ENCODE assay signal across 23 mouse cellular contexts in the genomic region with DNA sequence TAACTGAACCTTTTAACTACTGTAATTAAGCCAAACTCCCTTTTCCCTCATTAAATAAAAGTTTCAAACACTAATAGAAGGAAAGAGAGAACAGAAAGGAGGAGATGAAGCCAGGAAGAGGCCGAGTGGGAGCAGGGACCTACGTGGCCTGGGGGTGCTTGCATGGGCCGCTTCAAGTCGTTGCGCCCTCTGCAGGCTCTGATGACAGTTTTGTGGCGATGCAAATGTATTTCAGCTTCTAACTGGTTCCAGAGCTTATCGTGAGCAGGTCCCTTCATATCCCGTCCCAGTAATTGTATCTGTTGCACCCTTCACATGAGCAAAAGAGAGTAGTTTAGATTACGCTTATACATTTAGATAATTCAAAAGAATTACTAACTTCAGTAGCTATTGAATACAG. TPM values are rescaled to one million over a fixed set of nuclear protein-coding genes. Genes with fewer than 3 reads are reported as not detected.
DNase-seq lines count a peak whose midpoint lies in the region; ATAC-seq and TF ChIP-seq lines count a peak whose summit lies in the region.
"Had no signal": no experiment of that assay in that cellular context is flagged by ENCODE, and none has a peak within 500 bp of the region (broad histone marks: within the 10 kb centered on the region; RNA-seq: fewer than 3 reads in every experiment).

No protein-coding gene starts in this region.

- no peak overlapping the region for H3K4me3 ChIP-seq in midbrain, embryonic 14.5 days (replicated peaks; ENCODE audit: low read depth, low read length)
- H3K4me3 ChIP-seq in midbrain, embryonic 16.5 days (ENCODE audit: low read depth, low read length), result no peak overlapping the region
- no peak overlapping the region for H3K4me3 ChIP-seq in MEL (ENCODE audit: control insufficient read depth in 1 of 2, insufficient read depth in 1 of 2, low read depth in 2 of 2, low read length in 2 of 2)
- H3K4me3 ChIP-seq: erythroblast, embryonic 14.5 days; forebrain, embryonic 15.5 days; gastrocnemius, adult 2 months; neural tube, embryonic 13.5 days had no signal

- 70% methylated on average over 9 of the region's 9 CpGs for WGBS in midbrain, embryonic 14.5 days
- whole genome bisulfite sequencing in midbrain, embryonic 16.5 days, result 80% methylated on average over 9 of the region's 9 CpGs

- no peaks in the 10 kb centered on the region for H3K79me2 ChIP-seq in MEL (ENCODE audit: control insufficient read depth, insufficient read depth, low read length, poor library complexity)

- TF ChIP-seq POLR2A in MEL (IDR thresholded peaks at IDR 0.05; ENCODE audit: control insufficient read depth in 1 of 2, insufficient read depth in 1 of 2, low read depth in 1 of 2, low read length in 2 of 2, poor library complexity in 1 of 2), result no peak

- peak in 2 of 3 experiments; percentile 21 to 41; a peak in 4 of 6 replicates for TF ChIP-seq CTCF in MEL (IDR thresholded peaks at IDR 0.05 in 2 of 3, conservative IDR thresholded peaks at IDR 0.05 in 1 of 3; ENCODE audit: control insufficient read depth in 1 of 3, insufficient read depth in 1 of 3, low read depth in 2 of 3, low read length in 3 of 3, poor library complexity in 1 of 3, severe bottlenecking in 1 of 3)

- TF ChIP-seq RAD21 in MEL (IDR thresholded peaks at IDR 0.05; ENCODE audit: low read depth, low read length), result no peak; the same call in 1 of the 2 replicates

- H3K9ac ChIP-seq in midbrain, embryonic 14.5 days (replicated peaks; ENCODE audit: low read length), result no peak overlapping the region
- H3K9ac ChIP-seq in midbrain, embryonic 16.5 days (ENCODE audit: low read depth, low read length), result no peak overlapping the region
- H3K9ac ChIP-seq in MEL (ENCODE audit: control insufficient read depth, low read depth, low read length, poor library complexity, severe bottlenecking), result no peak overlapping the region
- H3K9ac ChIP-seq: forebrain, embryonic 15.5 days; neural tube, embryonic 13.5 days had no signal

- DNase-seq in kidney, postnatal 10 days, result peak; percentile 24
- no peak for DNase-seq in kidney, postnatal 14 days
- peak; percentile 11 for DNase-seq in midbrain, embryonic 14.5 days
- no peak for DNase-seq in MEL (ENCODE audit: low read depth, low spot score)
- DNase-seq in embryo, embryonic 11 days, result peak; percentile 18
- no peak for DNase-seq in T-cell, adult 2 months (ENCODE audit: low spot score)
- DNase-seq in cerebellum, adult 9-11 months, result no peak
- DNase-seq: cerebellum, adult 11-12 months; gastrocnemius, adult 2 months; heart, adult 18-20 months; heart, postnatal 10 days had no signal

- TF ChIP-seq EP300 in MEL (IDR thresholded peaks at IDR 0.05; ENCODE audit: low read depth in 1 of 2, low read length in 2 of 2), result no peak

- H3K27ac ChIP-seq in midbrain, embryonic 14.5 days (replicated peaks; ENCODE audit: low read depth, low read length), result no peak overlapping the region
- no peak overlapping the region for H3K27ac ChIP-seq in midbrain, embryonic 16.5 days (ENCODE audit: low read length)
- no peak overlapping the region for H3K27ac ChIP-seq in MEL (ENCODE audit: control insufficient read depth, low read depth, low read length)
- H3K27ac ChIP-seq: forebrain, embryonic 15.5 days; gastrocnemius, adult 2 months; neural tube, embryonic 13.5 days had no signal

- no peaks in the 10 kb centered on the region for H3K9me3 ChIP-seq in midbrain, embryonic 14.5 days (ENCODE audit: control insufficient read depth, low read length)
- no peaks in the 10 kb centered on the region for H3K9me3 ChIP-seq in midbrain, embryonic 16.5 days (replicated peaks; ENCODE audit: control insufficient read depth, low read length, poor library complexity, severe bottlenecking)
- H3K9me3 ChIP-seq in MEL (replicated peaks; ENCODE audit: insufficient read depth, low read length), result no peaks in the 10 kb centered on the region
- H3K9me3 ChIP-seq: forebrain, embryonic 15.5 days; neural tube, embryonic 13.5 days had no signal

- peaks cover 43% of the 10 kb centered on the region for H3K36me3 ChIP-seq in midbrain, embryonic 14.5 days (ENCODE audit: control insufficient read depth, insufficient read depth, low read length)
- H3K36me3 ChIP-seq in midbrain, embryonic 16.5 days (ENCODE audit: control insufficient read depth, insufficient read depth, low read length), result peaks cover 14% of the 10 kb centered on the region
- H3K36me3 ChIP-seq in MEL (ENCODE audit: control insufficient read depth in 1 of 2, insufficient read depth in 2 of 2, low read length in 2 of 2), result peaks cover 0 to 17% of the 10 kb centered on the region in 2 experiments; a peak in 2 of 4 replicates

- ATAC-seq in midbrain, embryonic 14.5 days (ENCODE audit: low FRiP score, low TSS enrichment), result no peak
- no peak for ATAC-seq in midbrain, embryonic 16.5 days
- ATAC-seq: forebrain, embryonic 15.5 days had no signal

- no peak overlapping the region for H3K4me2 ChIP-seq in midbrain, embryonic 14.5 days (ENCODE audit: low read length)
- H3K4me2 ChIP-seq in midbrain, embryonic 16.5 days (ENCODE audit: low read length), result no peak overlapping the region
- H3K4me2 ChIP-seq: forebrain, embryonic 15.5 days; liver, embryonic 11.5 days; neural tube, embryonic 13.5 days had no signal

- H3K27me3 ChIP-seq in midbrain, embryonic 14.5 days (ENCODE audit: control insufficient read depth, insufficient read depth, low read length), result no peaks in the 10 kb centered on the region
- H3K27me3 ChIP-seq in midbrain, embryonic 16.5 days (ENCODE audit: control insufficient read depth, insufficient read depth, low read depth, low read length), result no peaks in the 10 kb centered on the region
- no peaks in the 10 kb centered on the region for H3K27me3 ChIP-seq in MEL (ENCODE audit: control insufficient read depth in 1 of 2, insufficient read depth in 2 of 2, low read length in 2 of 2)
- H3K27me3 ChIP-seq: forebrain, embryonic 15.5 days; neural tube, embryonic 13.5 days had no signal

- H3K4me1 ChIP-seq in midbrain, embryonic 14.5 days (ENCODE audit: control insufficient read depth, insufficient read depth, low read length), result no peaks in the 10 kb centered on the region
- no peaks in the 10 kb centered on the region for H3K4me1 ChIP-seq in midbrain, embryonic 16.5 days (ENCODE audit: control insufficient read depth, insufficient read depth, low read length)
- no peaks in the 10 kb centered on the region for H3K4me1 ChIP-seq in MEL (ENCODE audit: control insufficient read depth in 1 of 2, insufficient read depth in 2 of 2, low read length in 2 of 2)
- H3K4me1 ChIP-seq: forebrain, embryonic 15.5 days; neural tube, embryonic 13.5 days had no signal

TF ChIP-seq in MEL, 35 proteins besides CTCF, POLR2A, EP300 and RAD21:
- no peak for TF ChIP-seq GATA1 (IDR thresholded peaks at IDR 0.05; ENCODE audit: low read depth, low read length)
- TF ChIP-seq SMC3 (IDR thresholded peaks at IDR 0.05; ENCODE audit: low read depth, low read length), result peak; percentile 25; the same call in 1 of the 2 replicates
- TF ChIP-seq POLR2AphosphoS5 (IDR thresholded peaks at IDR 0.05; ENCODE audit: borderline replicate concordance, low read depth, low read length), result no peak
- TF ChIP-seq E2F4 (IDR thresholded peaks at IDR 0.05; ENCODE audit: borderline replicate concordance, low read depth, low read length), result no peak
- TF ChIP-seq MEF2A (IDR thresholded peaks at IDR 0.05; ENCODE audit: extremely low read depth, insufficient replicate concordance, low read depth, low read length, poor library complexity, severe bottlenecking), result no peak
TF ChIP-seq in MEL: peak in this region for 1.

RNA-seq across cellular contexts. Expression of a gene that starts 5.4 kb away (rescaled TPM):
- polyA plus RNA-seq in midbrain, embryonic 14.5 days (2014; fragmentation: Nextera tagmentation; extraction: Ambion mirVana), result not detected in 2 replicates
- polyA plus RNA-seq in midbrain, embryonic 16.5 days (2015; fragmentation: Nextera tagmentation; extraction: Ambion mirVana), result not detected in 2 replicates
- not detected in 2 replicates for total RNA-seq in MEL (2012; rRNA removed)
- polyA plus RNA-seq in MEL (2012; ENCODE audit: insufficient read depth in 1 of 2, insufficient read length in 2 of 2, low read depth in 1 of 2, low replicate concordance in 2 of 2, missing spikeins in 1 of 2), result not detected
- total RNA-seq: adrenal gland, adult 18-20 months; gastrocnemius, adult 2 months; heart, adult 18-20 months; heart, postnatal 10 days; layer of hippocampus, postnatal 10 days; left cerebral cortex, postnatal 14 days had no signal
- polyA plus RNA-seq: cortical plate, adult 2 months; erythroblast, embryonic 14.5 days; forebrain, embryonic 15.5 days; kidney, embryonic 14.5 days; liver, embryonic 11.5 days; neural tube, embryonic 13.5 days; small intestine, adult 2 months; thymus, postnatal 0 days had no signal

RNA-seq across cellular contexts. Expression of a gene that starts 28.7 kb away (rescaled TPM):
- 19.2 and 24.5 TPM in 2 replicates for polyA plus RNA-seq in midbrain, embryonic 14.5 days (2014; fragmentation: Nextera tagmentation; extraction: Ambion mirVana)
- 24.8 and 27.4 TPM in 2 replicates for polyA plus RNA-seq in midbrain, embryonic 16.5 days (2015; fragmentation: Nextera tagmentation; extraction: Ambion mirVana)
- 6.2 and 6.4 TPM in 2 replicates for total RNA-seq in MEL (2012; rRNA removed)
- 1 to 10 TPM in 1 of 2 experiments, not detected in 1; 8.2 TPM for polyA plus RNA-seq in MEL (2012; ENCODE audit: insufficient read depth in 1 of 2, insufficient read length in 2 of 2, low read depth in 1 of 2, low replicate concordance in 2 of 2, missing spikeins in 1 of 2)

RNA-seq across cellular contexts. Expression of a gene that starts 35.6 kb away (rescaled TPM):
- polyA plus RNA-seq in midbrain, embryonic 14.5 days (2014; fragmentation: Nextera tagmentation; extraction: Ambion mirVana), result not detected in 2 replicates
- not detected in 2 replicates for polyA plus RNA-seq in midbrain, embryonic 16.5 days (2015; fragmentation: Nextera tagmentation; extraction: Ambion mirVana)
- 0.12 and 0.13 TPM in 2 replicates for total RNA-seq in MEL (2012; rRNA removed)
- under 1 TPM in 1 of 2 experiments, not detected in 1; 0.17 TPM for polyA plus RNA-seq in MEL (2012; ENCODE audit: insufficient read depth in 1 of 2, insufficient read length in 2 of 2, low read depth in 1 of 2, low replicate concordance in 2 of 2, missing spikeins in 1 of 2)
- total RNA-seq: gastrocnemius, adult 2 months; heart, postnatal 10 days; layer of hippocampus, postnatal 10 days; left cerebral cortex, postnatal 14 days had no signal
- polyA plus RNA-seq: erythroblast, embryonic 14.5 days; forebrain, embryonic 15.5 days; kidney, embryonic 14.5 days; neural tube, embryonic 13.5 days; small intestine, adult 2 months had no signal

Comparison
In these comparisons a context has a peak if more than half of its experiments do, and no peak if none do; other contexts are left out.
1. DNase-seq: peak in kidney, postnatal 10 days (single experiment), midbrain, embryonic 14.5 days (single experiment) and embryo, embryonic 11 days (single experiment); none in kidney, postnatal 14 days (single experiment), MEL (single experiment), T-cell, adult 2 months (single experiment) and cerebellum, adult 9-11 months (single experiment).